Mouse (Mus musculus) CD4-positive, CD25-positive, alpha-beta regulatory T cell, adult 4 months (primary cell): ENCODE measurements at regions not wholly inside any gene's neighbourhood (a gene's known extent, or its start where the extent isn't known, plus 50 kb on each side); places are given as distances from the start of the nearest gene placed in this dataset.

ENCODE experiments used
- ATAC-seq: one replicate; pipeline ENCODE4 v1.8.0; 2017

DNA sequence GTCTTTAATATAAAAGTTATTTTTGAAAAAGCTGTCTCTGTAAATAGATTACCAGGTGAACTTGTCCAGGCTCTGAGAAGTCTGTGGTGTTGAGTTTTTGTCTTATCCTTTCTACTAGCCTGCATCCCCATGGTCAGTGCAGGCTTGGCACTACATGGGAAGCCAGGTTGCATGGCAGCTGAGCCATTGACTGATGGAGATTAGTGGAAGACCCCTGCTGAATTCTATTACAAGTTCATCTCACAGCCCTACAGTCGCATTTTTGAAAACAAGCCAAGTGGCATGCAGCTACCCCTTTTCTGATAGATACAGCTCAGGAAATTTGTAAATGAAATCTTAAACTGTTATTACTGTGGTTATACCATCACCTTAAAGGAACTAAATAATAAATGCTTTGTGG is 101.2 kb upstream of the Fam184a start:
- no peak for ATAC-seq

- ATAC-seq: no peak
Observed at GRCm38 (mm10) chr10:53850568-53850967, 99.6 kb upstream of the Fam184a start.

- ATAC-seq: no peak
Observed at GRCm38 (mm10) chr10:53813244-53813620, 62.3 kb upstream of the Fam184a start.

- ATAC-seq: peak; percentile 64
Observed at GRCm38 (mm10) chr10:53812597-53813243, 61.8 kb upstream of the Fam184a start.

- no peak for ATAC-seq
Observed at GRCm38 (mm10) chr10:53811904-53812596, 61.1 kb upstream of the Fam184a start.

DNA sequence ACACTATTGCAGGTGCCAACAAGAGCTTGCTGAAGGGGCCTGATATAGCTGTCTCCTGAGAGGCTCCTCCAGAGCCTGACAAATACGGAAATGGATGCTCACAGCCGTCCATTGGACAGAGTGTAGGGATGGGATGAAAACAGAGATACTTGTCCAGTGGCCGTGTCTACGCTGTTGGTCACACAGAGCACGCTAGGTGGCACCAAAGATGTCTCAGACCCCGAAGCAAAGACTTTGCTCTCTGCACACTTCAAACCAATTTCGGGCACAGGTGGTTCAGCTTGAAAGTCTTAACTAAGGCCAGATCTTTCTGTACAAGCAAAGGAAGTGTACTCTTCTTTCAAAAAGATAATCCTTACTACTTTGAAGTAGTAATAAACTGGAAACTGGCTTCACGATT is 55.8 kb upstream of the Fam184a start:
- ATAC-seq: no peak

GRCm38 (mm10) chr10:53801048-53801641 is 50.2 kb upstream of the Fam184a start:
- no peak for ATAC-seq
